Mouse (Mus musculus) ZHBTc4 (cell line): ENCODE measurements at regions not wholly inside any gene's neighbourhood (a gene's known extent, or its start where the extent isn't known, plus 50 kb on each side); places are given as distances from the start of the nearest gene placed in this dataset.

Experiments
- DNase-seq: peaks from one replicate; pipeline ENCODE4 v3.0.0-alpha.2; 2011; ENCODE audit warnings: low read depth, low spot score

- peak; percentile 14 for DNase-seq
These were observed 340.2 kb upstream of the Slc24a2 start for GRCm38 (mm10) chr4:87570470-87570891.

DNA sequence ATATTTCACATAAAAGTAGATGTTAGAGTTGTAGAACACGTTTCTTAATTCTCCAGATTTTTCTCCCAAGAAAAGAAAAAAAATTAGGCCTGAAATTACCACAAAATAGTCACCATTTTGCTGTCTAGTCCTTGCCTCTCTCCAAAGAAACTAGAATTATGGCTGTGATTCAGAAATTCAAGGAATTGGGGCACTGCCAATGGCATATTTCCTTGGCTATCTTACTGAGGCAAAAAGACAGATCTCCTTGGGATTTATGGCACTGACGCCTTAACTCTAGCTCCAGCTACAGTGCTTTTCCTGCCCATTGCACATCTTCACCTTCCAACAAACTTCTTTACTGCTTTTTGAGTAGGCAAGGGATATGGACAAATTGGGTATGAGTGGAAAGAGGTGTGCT, 336.3 kb upstream of the Slc24a2 start:
- DNase-seq: no peak

- DNase-seq: no peak
These were observed 324.6 kb upstream of the Slc24a2 start for GRCm38 (mm10) chr4:87554912-87555311.
